Mouse (Mus musculus): ENCODE measurements around the gene Cdk14.

DNA sequence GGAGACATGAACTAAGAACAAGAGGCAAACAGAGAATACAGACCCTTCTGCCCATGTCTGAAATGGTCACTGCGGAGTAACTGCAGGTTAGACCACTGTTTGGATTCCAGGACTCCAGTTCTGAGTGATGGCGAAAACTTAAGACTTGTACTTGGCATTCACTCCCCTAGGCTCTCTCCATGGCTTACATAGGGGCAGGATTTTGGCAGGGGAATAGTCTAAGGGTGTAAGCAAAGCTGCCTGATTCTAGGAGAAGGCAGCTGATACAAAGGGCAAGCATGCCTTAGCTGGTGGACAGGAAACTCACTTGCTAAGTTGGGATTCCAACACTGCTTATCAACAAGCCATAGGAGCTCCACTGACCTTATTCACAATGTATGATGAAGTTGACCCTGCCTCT, 521.9 kb downstream of the Cdk14 start:
- no peak for TF ChIP-seq CHD2 (IDR thresholded peaks at IDR 0.05; ENCODE audit: low read depth, low read length)
- TF ChIP-seq ZNF384 (IDR thresholded peaks at IDR 0.05; ENCODE audit: low read depth, low read length): no peak

Measured in ES-E14 (cell line).